Mouse (Mus musculus) ES-Bruce4 (cell line): ENCODE results near the gene Apoc3.

Source experiments
- CTCF ChIP-seq: IDR thresholded peaks from one replicate; pipeline ENCODE4 v1.8.1; 2011; ENCODE audit warnings: low read depth, low read length
- EP300 ChIP-seq: IDR thresholded peaks from 2 replicates; pipeline ENCODE4 v1.6.1; 2011; ENCODE audit warnings: low read depth, low read length; ENCODE audit not compliant: insufficient read depth
- POLR2A ChIP-seq: IDR thresholded peaks from one replicate; pipeline ENCODE4 v1.8.1; 2011; ENCODE audit warnings: low read length; ENCODE audit not compliant: insufficient read depth

DNA sequence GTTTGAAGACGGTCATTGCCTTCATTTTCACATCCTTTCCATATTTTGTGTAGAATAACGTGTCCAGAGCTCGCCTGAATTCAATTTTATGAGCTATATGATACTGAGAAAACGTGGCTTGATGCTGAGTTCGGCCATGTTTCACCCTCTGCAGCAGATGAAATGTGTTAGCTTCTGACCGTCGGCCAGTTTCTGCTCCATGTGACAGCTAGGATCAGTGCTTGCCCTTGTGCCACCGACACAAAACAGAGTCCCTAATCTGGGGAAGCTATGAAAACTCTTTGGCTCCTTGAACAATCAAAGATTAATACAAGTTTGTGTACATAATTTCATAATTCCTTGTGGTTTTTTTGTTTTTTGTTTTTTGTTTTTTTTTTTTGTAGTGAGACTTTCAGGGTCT is 44.2 kb downstream of the Apoc3 start:
- TF ChIP-seq CTCF: no peak
- no peak for TF ChIP-seq POLR2A
- no peak for TF ChIP-seq EP300
